Mouse (Mus musculus) thymus, adult 2 months (tissue): ENCODE measurements around the gene Man2a2. TPM values are rescaled to one million over a fixed set of nuclear protein-coding genes. Genes with fewer than 3 reads are reported as not detected.

ENCODE experiments used
- DNase-seq: peaks from one replicate; pipeline ENCODE4 v3.0.0; 2021
- H3K27ac ChIP-seq: fragments of 200-500 bp; 2 replicates; pipeline ENCODE4 v1.5.1; 2012; ENCODE audit warnings: low read length, control low read depth; ENCODE audit not compliant: control insufficient read depth, insufficient read depth
- H3K27me3 ChIP-seq: fragments of 200-500 bp; 2 replicates; pipeline ENCODE4 v1.6.1; 2012; ENCODE audit warnings: mild to moderate bottlenecking, low read length, moderate library complexity, mixed read lengths; ENCODE audit not compliant: control insufficient read depth, insufficient read depth
- H3K36me3 ChIP-seq: fragments of 200-500 bp; 2 replicates; pipeline ENCODE4 v1.6.1; 2012; ENCODE audit warnings: mild to moderate bottlenecking, low read length, moderate library complexity; ENCODE audit not compliant: control insufficient read depth, insufficient read depth
- H3K4me1 ChIP-seq: fragments of 200-500 bp; replicated peaks from 2 replicates; pipeline ENCODE4 v1.6.1; 2012; ENCODE audit warnings: low read length; ENCODE audit not compliant: control insufficient read depth, insufficient read depth
- H3K4me3 ChIP-seq: fragments of 200-500 bp; 2 replicates; pipeline ENCODE4 v1.5.1; 2012; ENCODE audit warnings: mild to moderate bottlenecking, low read length, control low read depth, moderate library complexity; ENCODE audit not compliant: control insufficient read depth, insufficient read depth
- CTCF ChIP-seq: fragments of 200-500 bp; IDR thresholded peaks from 2 replicates; pipeline ENCODE4 v1.5.1; 2012; ENCODE audit warnings: mild to moderate bottlenecking, control low read depth, low read length, moderate library complexity, borderline replicate concordance; ENCODE audit not compliant: control insufficient read depth, poor library complexity, insufficient read depth; ENCODE audit errors: extremely low read depth
- POLR2A ChIP-seq: fragments of 200-500 bp; IDR thresholded peaks from 2 replicates; pipeline ENCODE4 v1.6.1; 2012; ENCODE audit warnings: mild to moderate bottlenecking, low read length, control low read depth, moderate library complexity; ENCODE audit not compliant: control insufficient read depth, poor library complexity, insufficient read depth; ENCODE audit errors: extremely low read depth
- WGBS: fragments of 180-500 bp; shearing (Covaris S2); methylation state at CpG from one replicate; pipeline ENCODE4 v1.1.7; 2018; 5-methylcytosine and 5-hydroxymethylcytosine counted together
- polyA plus RNA-seq: library from polyadenylated mRNA; depleted of rRNA; stranded (reverse); fragments of >200 nt; gene quantifications from 2 replicates; pipeline ENCODE4 v1.2.3, GENCODE M21; 2012; rRNA removed

Gene Man2a2
- 188 and 213 TPM in 2 replicates for polyA plus RNA-seq

DNA sequence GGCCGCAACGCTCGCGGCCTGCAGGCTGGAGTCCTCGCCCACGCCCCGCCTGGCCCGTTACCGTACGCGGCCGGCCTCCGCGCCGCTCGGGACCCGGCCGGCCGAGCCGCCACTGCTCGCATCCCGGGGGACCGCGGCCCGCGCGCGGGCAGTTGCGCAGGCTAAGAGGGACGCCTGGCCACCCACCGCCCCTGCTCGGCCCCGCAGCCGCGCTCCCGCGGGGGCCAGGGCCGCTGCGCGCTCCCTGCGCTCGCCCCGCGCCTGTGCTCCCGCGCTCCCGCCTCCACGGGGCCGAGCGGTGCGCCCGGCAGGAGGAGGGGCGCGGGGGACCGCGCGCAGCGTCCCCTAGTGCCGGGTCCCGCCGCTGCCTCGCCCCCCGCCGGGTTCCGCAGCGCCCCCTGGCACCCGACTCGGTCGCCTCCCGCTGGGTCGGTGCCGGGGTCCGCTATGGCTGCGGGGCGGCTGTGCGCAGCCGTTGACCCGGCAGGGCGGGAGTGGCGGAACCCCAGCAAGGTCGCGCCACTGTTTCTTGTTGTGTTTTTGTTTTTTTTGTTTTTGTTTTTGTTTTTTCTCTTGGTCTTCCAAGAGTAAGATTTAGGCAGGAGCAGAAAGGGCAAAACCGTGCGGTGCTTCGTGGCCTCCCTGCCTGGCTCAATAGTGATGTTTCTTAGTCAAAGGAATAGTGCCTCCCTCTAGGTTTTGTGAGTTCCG lies at the start of gene Man2a2:
Gene Man2a2, minus strand, starts transcription at position 335 of the 711 bp plus-strand sequence.
- no peaks in the 10 kb centered on the region for H3K27me3 ChIP-seq
- H3K36me3 ChIP-seq = peaks cover 16% of the 10 kb centered on the region
- WGBS = under 1% methylated on average over 86 of the region's 86 CpGs
- peak within 1 kb of the TSS; percentile 65 for H3K4me3 ChIP-seq
- peaks cover 59% of the 10 kb centered on the region for H3K4me1 ChIP-seq
- DNase-seq = peak; percentile 90
- peak within 1 kb of the TSS; percentile 71 for H3K27ac ChIP-seq
- TF ChIP-seq CTCF (peak; percentile 100), POLR2A (0 out of 2 replicates have a peak, but pooled peaks have one; percentile 34)

DNA sequence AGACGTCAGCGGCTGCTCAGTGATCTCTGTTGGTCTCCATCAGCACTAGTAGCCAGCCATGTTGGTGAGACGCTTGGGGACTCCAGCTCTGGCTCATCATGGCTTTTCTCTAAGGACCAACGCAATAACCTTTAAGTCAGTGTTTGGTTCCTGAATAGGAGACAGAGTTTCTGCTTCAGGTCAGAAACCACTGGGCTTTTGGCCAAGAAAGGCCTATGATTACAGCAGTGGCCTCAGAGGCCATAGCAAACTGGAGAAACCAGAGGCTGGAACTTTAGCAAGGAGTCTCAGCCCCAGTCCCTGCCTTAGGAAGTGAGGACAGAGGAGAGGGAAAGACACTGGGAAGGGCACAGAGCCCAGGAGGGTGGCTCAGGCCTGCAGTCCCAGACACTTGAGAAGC lies 49.4 kb upstream of the Man2a2 start:
- no peak for DNase-seq
- Histone ChIP-seq H3K27ac (no peak overlapping the region), H3K4me1 (peaks cover 31% of the 10 kb centered on the region)

DNA sequence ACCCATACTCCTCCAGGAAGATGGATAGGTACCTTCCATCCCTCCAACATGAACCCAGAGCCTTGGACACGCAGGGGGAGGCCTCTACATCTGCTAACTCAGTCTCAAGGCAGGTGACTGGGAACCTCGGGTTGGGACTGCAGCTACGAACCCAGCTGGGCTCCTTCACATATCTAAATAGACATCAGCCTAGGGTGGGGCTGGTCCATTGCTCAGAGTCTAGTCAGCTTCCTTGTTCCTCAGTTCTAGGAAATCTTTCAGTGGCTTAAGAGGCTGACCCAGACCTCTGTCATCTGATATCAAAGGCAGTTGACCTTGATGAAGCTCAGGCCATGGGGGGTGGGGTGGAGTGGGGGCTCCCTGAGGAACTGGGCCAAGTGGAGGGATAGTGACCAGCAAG lies 48.1 kb upstream of the Man2a2 start:
- peaks cover 39% of the 10 kb centered on the region for H3K4me1 ChIP-seq
- no peak for TF ChIP-seq CTCF
- 73% methylated on average over 3 of the region's 3 CpGs for WGBS
- DNase-seq = no peak
- no peaks in the 10 kb centered on the region for H3K36me3 ChIP-seq
- no peaks in the 10 kb centered on the region for H3K27me3 ChIP-seq
- H3K27ac ChIP-seq = no peak overlapping the region
- H3K4me3 ChIP-seq = no peak overlapping the region

More for the DNA sequence above, 49.4 kb upstream of the Man2a2 start:
- H3K4me3 ChIP-seq = no peak overlapping the region
- no peak for TF ChIP-seq CTCF
- TF ChIP-seq POLR2A = no peak
- no peaks in the 10 kb centered on the region for H3K36me3 ChIP-seq
- H3K27me3 ChIP-seq = no peaks in the 10 kb centered on the region
- 81% methylated on average over 4 of the region's 4 CpGs for WGBS

DNA sequence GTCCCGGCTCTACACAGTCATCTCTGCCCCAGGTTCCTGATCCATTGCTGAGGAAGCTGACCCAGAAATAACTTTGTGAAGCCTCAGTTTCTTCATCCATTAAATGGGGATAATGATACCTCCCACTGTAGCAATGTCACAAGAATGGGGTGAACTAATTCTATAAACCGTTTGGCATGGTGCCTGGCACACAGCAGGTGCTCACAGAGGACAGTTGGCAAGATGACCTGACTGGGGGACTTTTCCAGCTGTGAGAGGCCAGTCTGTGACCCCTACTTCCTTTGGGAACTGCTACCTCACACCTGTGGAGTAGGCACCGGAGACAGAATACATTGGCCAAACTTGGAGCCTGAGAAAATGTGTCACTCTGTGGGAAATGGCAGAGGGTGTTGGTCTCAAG lies 46.9 kb upstream of the Man2a2 start:
- WGBS = 97% methylated on average over 3 of the region's 3 CpGs
- Histone ChIP-seq H3K27me3 (no peaks in the 10 kb centered on the region), H3K27ac (no peak overlapping the region), H3K4me1 (peaks cover 48% of the 10 kb centered on the region), H3K4me3 (no peak overlapping the region), H3K36me3 (no peaks in the 10 kb centered on the region)
- DNase-seq = no peak
- TF ChIP-seq CTCF (no peak), POLR2A (no peak)

DNA sequence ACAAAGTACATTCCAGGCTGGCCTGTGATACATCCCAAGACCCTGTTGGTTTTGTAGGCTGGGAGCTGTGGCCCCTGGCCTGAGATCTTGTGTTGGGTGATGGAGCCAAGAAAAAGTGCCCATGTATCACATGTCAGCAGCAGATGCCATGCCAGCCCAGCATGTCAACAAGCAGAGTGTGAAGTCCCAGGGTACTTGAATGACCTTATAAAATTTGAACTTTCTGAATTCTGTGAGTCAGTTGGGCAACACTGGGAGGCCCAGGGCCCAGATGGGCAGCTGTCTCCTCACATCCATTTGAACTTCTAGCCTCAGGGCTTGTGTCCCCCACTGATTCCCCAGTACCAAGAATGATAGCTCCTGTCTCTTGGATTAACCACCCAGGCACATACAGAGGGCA lies 46.4 kb upstream of the Man2a2 start:
- Histone ChIP-seq H3K27ac (peak overlapping the region; percentile 65; the same call in 1 of the 2 replicates), H3K4me1 (peaks cover 45% of the 10 kb centered on the region), H3K27me3 (no peaks in the 10 kb centered on the region), H3K4me3 (no peak overlapping the region), H3K36me3 (no peaks in the 10 kb centered on the region)
- TF ChIP-seq CTCF (no peak), POLR2A (no peak)
- no peak for DNase-seq

DNA sequence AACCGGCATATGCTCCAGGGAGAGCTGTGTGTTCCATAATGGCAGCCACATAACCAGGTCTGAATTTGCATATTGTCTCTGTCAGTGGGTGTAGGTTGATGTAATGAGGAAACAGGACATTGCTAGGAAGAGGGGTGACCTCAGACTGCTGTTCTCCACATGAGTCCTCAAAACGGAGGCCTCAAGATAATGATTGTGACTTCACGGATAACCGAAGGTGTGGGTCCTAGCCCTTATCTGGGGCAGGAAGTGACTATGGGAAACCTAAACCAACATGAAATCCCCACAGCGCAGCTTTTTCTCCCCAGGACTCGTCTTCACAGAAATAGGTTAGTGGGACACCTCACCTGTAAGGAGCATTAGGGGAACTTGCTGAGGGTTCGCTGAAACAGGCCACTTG lies 45.8 kb upstream of the Man2a2 start:
- Histone ChIP-seq H3K4me1 (peaks cover 44% of the 10 kb centered on the region), H3K27ac (peak overlapping the region; percentile 65; the same call in 1 of the 2 replicates), H3K36me3 (no peaks in the 10 kb centered on the region), H3K4me3 (no peak overlapping the region), H3K27me3 (no peaks in the 10 kb centered on the region)
- 29% methylated on average over 7 of the region's 7 CpGs for WGBS
- no peak for DNase-seq
- TF ChIP-seq CTCF (no peak), POLR2A (no peak)

DNA sequence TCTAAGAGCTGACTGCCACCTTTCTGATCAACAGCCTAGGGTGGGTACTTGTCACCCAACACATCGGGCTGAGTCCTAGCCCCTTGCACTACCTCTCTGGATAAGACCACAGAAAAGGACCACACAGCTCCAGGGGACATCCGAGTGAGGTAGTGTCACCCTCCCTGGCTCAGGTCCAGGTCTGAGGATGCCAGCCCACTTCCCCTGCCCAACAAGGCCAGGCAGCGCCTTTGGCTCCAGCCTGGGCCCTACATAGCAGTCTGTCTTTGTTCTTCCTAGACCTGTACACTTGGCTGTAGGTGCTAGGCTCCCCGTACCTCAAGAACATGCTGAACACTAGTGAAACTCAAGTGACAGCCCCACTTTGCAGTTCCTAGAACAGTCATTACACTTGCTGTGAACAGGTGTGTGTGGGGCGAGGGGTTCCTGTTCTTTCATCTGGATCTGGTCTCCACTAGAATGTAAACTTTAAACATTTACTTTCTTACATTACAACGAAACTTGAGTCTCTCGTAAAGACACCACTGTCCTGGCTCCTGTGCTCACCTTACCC lies 43.2 kb upstream of the Man2a2 start:
- H3K4me1 ChIP-seq = peaks cover 44% of the 10 kb centered on the region
- no peak for TF ChIP-seq POLR2A
- TF ChIP-seq CTCF = no peak
- no peak for DNase-seq
- 16% methylated on average over 7 of the region's 7 CpGs for WGBS
- no peak overlapping the region for H3K4me3 ChIP-seq
- H3K36me3 ChIP-seq = no peaks in the 10 kb centered on the region
- H3K27ac ChIP-seq = peak overlapping the region; percentile 87
- no peaks in the 10 kb centered on the region for H3K27me3 ChIP-seq
